Mouse (Mus musculus): ENCODE data around the gene Ikzf1.

DNA sequence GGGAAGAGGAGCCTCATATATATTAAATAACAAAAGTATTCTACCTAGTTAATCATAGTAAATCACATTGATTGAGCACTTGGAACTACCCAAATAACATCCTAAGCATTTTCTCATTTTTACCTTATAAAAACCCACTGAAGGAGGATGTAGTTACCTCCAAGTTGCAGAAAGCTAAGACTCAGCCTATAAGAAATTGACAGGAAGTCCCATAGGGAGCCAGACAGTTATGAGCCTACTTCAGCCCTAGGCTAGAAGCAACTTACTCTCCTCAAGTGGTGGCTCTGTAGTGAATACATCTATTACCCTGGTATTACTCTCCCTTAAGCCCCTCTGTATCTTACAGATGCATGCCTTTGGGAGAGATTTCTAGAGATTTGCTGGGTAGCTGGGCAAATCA lies 19.0 kb downstream of the Ikzf1 start:
- no peak for TF ChIP-seq CTCF (IDR thresholded peaks at IDR 0.05)
- TF ChIP-seq POLR2A (IDR thresholded peaks at IDR 0.05; ENCODE audit: insufficient read depth, low read depth, low read length): no peak
